Mouse (Mus musculus) ovary, postnatal 10 days (tissue): Measurements from ENCODE around the gene Nat8l.
"Not testable (repeated sequence)": the region's sequence is repeated elsewhere in the genome, so short reads cannot be mapped to it uniquely, and the experiment has no call there.

Experiments
- DNase-seq: peaks from one replicate; pipeline ENCODE4 v3.0.0; 2022; ENCODE audit warnings: low spot score

The Nat8l gene

DNA sequence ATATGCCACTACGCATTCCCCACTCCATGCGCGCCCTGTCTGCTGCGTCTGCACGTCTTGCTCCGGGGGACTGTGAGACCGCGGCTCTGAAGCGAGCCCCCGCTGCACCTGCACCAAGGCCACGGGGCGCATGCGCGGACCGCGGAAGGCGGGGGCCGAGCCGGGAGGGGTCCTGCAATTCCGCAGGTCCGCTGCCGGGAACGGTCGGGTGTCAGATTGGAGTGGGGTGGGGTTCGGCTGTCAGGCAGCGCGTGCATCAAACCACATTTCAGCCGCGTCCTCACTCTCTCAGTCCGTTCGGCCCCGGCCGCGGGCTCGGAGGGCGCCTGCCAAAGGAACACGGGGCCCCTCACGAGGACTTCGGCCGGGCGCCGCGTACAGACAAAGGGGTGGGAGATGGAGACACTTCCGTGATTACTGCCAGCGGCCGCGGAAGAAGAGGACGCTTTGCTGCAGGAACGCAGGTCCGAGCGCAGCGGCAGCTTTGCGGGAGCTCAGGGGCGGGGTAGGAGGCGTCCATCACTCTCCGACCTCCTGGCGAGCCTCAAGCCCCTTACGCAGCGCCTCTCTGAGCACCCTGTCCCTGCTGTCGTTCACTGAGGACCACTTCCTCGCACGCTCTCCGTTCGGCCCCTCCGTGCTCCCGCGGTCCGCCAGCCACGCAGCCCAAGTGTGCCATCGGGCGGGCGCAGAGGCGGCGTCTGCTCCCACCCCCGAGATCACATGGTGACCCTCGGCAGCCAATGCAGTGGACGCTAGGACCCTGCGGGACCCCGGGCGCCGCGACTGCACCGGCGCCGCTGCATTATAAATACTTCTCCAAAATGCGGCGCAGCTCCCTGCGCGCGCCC lies at the start of gene Nat8l:
TSS of gene Nat8l (plus strand) at position 142 of the 851 bp plus-strand sequence.
- no peak for DNase-seq

DNA sequence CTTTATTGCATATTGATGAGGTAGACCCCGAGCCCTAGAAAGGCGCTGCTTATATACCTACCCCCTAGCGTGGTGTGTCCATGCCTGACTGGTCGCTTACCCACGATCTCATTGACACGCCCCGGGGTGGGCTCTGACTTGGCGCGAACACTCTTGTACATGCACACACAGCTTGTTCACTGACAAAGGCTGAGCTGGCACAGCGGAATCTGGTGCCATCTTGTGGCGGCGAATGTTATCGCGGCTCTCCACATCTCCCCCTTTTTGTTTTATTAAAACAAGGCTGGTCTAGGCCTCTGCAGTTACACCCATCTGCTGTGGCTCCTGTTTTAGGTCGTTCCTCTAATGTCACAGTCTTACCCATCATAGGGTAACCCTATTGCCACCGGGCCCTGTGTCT lies 48.7 kb upstream of the Nat8l start:
- not testable (repeated sequence) for DNase-seq

DNA sequence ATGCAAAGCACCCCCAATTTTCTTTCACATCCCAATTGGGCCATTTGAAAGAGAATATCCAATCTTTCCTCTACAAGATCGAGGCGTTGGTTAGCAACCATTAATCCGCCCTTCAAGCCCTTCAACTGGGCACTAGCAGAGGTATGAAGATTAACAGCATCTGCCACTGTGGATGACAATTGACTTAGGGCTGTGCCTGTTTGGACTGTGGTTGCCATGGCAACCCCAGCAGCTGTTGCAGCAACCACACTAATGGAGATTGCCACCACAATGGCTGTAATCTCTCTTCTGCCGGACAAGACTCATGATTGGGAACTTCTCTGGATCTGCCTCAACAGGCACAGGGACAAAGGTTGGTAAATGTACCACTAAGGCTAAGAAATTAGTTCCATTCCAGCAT lies 47.5 kb upstream of the Nat8l start:
- no peak for DNase-seq

DNA sequence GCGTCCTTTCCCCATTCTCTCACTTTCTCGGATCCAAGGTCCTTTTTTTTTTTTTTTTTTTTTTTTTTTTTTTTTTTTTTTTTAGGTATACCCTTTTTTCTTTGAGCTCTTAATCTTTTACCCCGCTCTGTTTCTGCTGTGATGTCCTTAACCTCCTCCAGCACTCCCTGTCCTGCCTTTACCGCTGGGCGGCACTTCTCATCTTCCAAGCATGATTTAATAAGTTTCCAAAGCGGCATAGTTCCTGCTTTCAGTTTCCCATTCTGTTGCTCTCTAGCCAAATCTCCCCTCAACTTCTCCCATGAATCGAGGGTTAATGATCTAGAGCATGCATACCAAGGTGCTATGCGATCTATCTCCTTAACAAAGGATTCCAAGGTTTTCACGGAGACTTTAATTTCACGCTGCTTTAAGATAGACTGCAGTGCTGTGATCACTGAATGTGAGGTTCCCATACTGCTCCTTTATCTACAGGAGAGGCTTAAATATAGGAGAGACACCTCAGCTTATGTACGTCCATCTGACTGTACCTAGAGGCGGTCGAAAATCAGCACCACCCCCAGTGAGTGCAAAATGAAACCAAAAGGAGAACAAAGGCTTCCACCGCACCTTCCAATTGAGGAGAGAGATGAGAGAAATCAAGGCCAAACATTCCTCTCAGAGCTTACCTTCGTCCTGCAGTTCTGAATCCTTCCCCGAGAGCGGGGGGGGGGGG lies 42.2 kb upstream of the Nat8l start:
- no peak for DNase-seq

DNA sequence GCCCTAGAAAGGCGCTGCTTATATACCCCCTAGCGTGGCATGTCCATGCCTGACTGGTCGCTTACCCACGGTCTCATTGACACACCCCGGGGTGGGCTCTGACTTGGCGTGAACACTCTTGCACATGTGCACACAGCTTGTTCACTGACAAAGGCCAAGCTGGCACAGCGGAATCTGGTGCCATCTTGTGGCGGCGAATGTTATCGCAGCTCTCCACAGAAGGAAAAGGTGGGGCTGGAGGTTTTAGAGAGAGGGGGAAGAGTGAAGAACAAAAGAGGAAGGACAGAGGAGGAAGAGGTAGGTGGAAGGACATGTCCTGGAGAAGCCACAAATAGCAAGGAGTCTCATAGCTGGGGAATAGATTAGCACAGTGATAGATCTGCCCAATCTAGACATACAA lies 41.4 kb upstream of the Nat8l start:
- DNase-seq: peak; percentile 24

DNA sequence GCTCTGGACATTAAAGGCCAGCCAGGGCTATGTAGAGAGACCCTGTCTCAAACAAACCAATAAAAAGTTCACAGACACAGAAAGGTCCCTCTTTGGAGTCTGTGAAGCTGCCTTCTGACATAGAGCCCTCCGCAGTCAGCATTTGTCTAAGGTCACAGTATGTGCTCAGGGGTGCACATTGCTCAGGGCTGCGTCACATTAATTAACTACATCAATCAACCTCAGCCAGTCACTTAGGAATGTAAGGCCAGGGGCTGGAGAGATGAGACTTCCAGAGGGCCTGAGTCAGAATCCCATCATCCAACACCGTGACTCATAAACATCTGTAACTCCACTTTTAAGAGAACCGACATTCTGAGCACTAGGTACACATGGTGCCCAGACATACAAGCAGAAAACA lies 39.9 kb upstream of the Nat8l start:
- DNase-seq: no peak

DNA sequence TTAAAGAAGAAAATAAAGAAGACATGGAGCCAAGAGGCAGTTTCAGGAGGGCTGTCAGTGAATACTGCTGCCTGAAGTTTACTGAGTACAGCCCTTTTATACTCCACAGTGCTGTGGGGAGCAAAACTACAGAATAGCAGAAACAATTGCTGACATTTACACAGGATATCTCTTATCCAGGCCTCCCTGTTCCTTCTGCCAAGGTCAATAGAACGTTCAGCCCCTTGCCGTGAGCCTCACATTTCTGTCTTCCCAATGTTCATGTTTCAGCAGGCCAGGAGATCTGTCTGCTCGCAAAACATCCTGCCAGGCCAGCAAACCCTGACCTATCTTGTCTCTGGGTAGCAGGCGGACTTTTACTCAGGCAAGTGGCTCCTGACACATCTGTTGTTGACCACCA lies 36.4 kb upstream of the Nat8l start:
- DNase-seq: no peak

DNA sequence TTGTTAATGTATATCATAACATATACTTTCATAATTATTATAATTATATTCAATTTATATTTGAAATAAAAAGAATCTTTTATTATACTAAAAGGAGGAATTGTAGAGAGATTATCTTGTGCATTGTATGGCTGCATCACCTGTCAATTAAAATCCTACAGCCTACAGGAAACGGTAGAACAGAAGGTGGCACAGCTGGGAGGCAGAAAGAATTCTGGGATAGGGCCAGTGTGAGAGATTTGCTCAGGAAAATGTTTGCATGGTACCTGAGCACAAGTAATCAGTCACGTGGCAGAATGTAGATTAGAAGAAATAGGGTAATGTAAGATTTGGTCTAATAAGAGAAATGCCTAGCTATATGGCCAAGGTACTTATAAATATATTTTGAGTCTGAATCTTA lies 21.0 kb upstream of the Nat8l start:
- no peak for DNase-seq

DNA sequence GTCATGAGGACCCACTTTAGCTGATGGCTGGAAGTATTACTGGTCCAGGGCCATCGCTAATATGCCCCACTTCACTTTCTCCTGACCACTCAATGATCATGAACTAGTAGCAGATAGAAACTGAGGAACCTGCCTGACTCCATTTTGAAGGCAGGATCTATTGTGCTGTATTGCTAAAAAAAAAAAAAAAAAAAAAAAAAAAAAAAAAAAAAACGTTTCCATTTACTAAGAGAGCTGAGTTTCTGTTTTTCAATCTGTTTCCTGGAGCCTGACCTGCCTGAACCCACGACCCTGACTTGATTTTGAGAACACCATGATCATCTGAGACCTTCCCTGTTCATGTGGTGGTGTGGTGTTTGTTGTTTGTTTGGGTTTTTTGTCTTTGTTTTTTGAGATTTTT lies 19.5 kb upstream of the Nat8l start:
- no peak for DNase-seq

DNA sequence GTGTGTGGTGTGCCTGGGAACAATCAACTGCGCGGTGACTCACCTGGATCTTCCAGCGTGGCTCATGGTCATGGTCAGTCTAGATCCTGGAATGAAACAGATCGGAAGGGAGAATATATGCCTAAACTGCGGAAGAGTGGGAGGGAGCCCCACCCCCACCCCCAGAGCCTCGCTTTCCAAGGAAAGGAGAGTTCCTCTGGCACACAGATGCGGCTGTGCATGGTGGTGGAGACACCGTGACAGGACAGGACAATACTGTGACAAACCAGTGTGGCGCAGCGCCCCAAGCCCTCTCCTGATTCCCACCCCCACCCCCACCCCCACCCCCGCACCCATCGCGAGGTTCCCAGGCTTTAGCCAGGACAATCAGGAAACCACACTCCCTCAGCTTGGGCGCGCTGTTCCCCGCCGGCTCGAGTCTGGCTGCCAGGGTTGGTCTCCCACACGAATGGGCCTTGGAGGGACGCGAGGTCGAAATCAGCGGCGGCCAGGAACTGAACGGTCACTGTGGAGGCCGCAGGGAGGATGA lies 13.0 kb upstream of the Nat8l start:
- DNase-seq: no peak

DNA sequence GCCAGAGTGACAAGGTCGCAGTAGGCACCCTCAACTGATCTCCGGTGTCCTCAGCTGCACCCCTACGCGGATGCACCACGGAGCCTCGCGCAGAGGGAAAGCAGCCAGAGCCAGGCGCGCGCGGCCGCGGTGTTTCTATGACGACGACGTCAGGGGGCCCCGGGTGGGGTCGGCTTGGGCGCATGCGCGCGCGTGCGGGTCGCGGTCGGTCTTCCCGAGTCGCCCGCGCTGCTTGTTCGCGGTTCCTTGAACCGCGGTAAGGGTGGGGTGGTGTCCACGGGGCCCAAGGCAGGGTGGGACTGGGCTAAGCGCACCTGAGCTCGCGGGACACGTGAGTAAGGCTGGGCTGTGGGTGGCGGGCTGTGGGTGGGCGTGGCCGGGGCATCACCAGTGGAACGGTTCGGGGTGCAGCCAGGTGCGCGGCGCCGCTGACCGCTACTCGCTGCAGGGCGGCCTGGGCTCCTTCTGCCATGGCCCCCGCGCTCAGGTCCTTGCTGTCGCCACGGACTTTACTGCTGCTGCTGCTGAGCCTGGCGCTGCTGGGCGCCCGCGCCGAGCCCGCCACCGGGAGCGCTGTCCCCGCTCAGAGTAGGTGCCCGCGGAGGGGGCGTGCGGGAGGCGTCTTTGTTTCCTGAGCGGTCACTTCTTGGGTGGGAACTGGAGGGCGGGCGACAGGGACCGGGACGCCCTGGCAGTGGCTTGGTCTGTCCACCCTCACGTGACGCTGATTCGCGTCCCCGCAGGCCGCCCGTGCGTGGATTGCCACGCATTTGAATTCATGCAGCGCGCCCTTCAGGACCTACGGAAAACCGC lies 12.3 kb upstream of the Nat8l start, which contains the start of gene Gm1673:
TSS of gene Gm1673 (plus strand) at position 125 of the 813 bp plus-strand sequence.
- peak; percentile 67 for DNase-seq

DNA sequence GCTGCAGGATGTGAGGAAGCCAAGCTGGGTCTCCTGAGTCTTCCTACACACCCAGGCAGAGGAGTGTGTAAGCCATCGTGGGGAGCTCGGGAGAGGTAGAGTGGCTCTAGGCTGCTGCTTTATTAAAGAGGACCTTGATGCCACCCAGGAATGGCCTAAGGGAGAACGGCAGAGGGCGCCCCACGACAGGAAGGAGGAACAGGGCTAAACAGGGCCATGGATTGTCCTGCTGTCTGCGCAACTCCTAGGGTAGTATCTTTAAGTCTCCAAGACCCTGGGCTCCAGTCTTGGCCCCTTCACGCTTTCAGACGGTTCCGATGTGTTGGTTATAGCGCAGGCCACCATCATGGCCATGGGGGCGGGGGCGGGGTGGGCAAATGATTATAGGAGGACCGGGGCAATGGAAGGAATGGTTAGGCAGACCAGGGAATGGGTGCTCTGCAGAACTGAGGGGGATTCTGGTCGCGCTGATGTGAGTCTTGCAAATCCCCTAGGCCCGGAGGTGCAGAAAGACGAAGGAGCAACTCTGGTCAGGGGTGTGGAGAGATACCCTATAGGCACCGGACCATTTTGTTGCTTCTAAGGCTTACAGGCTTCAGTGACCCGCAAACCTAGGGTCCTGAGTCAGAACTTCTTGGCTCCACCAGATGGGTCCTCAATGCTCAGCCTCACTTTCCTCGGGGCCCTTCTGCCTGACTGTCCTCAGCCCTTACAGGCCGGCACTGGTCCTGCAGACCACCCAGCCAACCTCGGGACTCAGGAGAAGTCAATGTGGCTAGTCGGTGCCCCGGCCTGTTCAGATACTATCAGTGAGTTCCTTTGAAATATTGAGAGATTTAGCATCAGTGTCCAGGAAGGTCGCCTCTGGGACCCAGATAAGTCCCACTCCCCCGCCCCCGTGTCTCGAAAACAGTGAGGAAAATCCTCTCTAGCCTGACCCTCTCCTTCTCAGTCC lies 836 bp upstream of the Nat8l start:
- no peak for DNase-seq

DNA sequence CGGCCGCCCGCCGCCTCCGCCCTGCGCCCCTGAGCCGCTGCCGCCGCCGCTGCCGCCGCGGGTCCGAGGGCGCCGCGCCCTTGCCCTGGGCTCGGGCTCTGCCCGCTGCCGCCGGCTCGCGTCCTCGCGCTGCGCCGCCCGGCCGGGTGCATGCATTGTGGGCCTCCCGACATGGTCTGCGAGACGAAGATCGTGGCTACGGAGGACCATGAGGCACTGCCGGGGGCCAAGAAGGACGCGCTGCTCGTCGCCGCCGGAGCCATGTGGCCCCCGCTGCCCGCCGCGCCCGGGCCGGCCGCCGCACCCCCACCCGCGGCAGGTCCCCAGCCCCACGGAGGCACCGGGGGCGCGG lies 886 bp downstream of the Nat8l start:
- no peak for DNase-seq

DNA sequence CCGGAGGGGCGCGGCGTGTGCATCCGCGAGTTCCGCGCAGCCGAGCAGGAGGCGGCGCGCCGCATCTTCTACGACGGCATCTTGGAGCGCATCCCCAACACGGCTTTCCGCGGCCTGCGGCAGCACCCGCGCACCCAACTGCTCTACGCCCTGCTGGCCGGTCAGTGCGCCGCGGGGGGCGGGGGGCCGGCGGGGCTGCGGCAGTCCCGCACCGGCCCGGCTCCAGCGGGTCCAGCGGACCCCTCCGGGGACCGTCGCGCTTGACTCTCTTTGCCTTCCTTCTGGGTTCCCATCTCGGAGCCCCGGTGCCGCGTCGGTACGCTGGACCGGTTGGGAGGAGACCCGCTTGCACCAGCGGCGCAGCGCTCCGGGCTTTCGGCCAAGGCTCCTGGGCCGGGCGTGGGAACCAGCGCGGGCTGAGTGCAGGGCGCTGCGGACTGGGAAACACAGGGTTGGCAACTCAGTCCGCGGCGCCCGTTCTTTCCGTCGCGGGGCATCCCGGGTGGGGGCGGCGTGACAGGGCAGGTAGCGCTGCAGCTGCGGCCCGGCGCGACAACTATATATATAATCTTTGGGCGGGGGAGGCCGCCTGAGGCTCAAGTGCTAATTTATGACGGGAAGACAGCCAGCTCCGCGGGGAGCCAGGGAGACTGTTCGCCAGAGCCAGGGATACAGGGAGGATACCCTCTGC lies 1.4 kb downstream of the Nat8l start:
- peak; percentile 27 for DNase-seq

DNA sequence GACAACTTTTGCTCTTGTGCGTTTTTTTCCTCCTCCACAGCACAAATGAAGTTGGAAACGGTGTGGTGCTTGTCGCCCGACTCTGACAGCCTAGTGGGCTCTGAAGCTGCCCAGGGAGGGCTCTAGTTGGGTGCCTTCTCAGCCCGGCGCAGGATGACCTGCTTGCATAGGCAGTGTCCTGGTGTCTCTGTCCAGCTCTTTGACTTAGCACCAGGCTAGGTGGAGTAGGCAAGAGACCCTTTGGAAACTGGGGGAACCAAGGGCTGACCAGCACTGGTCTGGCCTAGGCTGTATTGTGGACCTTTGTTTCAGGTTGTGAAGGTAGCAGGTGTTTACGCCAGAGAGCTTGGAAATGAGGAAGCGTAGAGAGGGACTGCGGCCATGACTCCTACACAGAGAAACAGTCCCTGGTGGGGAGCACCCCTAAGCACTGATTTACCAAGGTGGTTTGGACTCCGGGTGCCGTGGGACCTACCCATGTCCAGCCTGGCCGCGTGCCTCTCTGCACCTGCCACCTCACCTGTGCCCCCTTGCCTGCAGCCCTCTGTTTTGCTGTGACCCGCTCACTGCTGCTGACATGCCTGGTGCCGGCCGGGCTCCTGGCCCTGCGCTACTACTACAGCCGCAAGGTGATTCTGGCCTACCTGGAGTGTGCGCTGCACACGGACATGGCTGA lies 2.2 kb downstream of the Nat8l start:
- no peak for DNase-seq

DNA sequence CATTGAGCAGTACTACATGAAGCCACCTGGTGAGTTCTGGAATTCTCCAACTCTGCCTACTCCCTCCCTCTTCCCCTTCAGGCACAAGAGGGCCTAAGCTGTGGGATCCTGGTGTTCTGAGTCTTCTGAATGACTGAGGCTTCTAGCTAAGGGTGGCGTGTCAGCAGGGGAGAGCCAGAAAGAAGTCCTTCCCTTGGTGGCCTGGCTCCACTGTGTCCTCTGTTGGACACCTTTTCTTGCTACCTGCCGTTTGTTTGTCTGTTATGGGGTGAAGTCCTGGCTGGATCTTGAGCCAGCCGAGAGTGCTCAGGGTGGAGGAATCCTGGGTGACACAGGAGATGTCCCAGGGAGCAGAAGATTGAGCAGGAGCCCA lies 2.7 kb downstream of the Nat8l start:
- DNase-seq: no peak

DNA sequence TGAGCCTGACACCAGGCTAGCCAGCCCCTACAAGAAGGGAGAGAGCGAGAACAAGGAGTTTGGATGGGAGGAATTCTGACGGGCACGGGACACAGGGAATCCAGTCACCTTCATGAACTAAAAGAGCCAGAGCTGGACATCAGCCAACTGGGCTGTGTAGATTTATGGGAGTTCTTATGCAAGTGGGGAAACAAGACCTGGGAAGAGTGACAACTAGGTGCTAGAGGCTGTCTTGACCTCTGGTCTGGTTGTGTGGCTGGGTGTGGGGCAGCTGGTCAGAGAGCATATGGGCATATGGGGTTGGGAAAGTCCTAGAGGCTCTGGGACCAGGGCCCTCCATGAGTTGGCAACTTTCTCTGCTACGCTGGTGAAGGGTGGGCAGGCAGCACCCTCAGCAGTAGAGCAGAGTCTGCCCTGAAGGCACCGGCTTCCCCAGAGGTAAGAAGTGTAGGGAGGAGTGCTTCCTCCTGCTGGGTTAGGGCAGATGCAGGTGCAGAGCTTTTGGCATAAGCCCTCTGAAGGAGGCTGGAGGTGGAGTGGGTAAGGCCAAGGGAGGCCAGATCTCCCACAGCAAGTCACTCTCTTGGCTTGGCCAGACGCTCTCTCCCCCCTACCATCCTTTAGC lies 3.8 kb downstream of the Nat8l start:
- no peak for DNase-seq

DNA sequence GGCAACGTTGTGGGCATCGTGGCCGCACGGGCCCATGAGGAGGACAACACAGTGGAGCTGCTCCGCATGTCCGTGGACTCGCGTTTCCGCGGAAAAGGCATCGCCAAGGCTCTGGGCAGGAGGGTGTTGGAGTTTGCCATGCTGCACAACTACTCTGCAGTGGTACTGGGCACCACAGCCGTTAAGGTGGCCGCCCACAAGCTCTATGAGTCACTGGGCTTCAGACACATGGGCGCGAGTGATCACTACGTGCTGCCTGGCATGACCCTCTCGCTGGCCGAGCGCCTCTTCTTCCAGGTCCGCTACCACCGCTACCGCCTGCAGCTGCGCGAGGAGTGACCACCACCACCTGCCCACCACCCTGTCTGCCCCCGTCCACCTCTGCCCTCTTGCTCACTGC lies 5.0 kb downstream of the Nat8l start:
- DNase-seq: no peak

DNA sequence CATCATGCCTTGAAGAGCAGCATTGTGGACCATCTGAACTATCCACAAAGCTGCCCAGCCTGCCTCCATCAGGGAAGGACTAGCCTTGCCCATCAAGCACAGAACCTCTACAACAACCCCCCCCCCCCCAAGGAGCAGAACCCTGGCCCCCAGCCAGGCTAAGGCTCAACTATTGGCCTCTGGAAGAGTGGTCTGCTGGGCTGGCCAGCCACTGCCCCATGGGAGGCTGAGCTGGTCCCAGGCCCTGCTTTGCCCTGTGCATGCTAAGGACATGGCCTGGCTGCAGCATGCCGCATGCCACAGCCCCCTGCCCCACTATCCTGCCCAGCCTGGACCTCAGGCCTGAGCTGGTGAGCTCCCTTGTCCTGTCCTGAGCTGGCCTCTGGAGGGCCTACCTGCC lies 5.6 kb downstream of the Nat8l start:
- DNase-seq: no peak

DNA sequence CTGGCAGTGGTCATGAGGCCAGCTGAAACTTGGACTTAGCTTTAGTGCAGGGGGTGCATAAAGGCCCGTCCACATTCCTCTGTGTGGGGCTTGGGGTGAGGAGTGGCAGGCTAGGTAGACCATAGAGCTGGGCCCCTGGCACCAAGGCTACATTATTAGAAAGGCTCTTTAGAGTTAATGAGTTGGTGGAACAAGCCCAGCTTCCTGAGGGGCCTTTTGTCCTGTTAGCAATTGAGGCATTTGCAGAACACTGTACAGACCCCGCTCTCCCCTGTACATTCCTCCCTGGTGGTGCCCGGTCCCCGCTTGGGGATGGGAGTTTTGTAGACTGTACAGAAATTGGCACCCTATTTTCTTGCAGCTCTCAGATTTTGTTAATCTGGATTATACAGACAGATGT lies 6.9 kb downstream of the Nat8l start:
- DNase-seq: no peak
